Mouse (Mus musculus) heart, postnatal 0 days (tissue): ENCODE results near the gene Havcr2. TPM values are rescaled to one million over a fixed set of nuclear protein-coding genes. Genes with fewer than 3 reads are reported as not detected.
A peak's percentile ranks its signal among the peaks of the same experiment; 100 is the strongest.
"Not testable (repeated sequence)": the region's sequence is repeated elsewhere in the genome, so short reads cannot be mapped to it uniquely, and the experiment has no call there.

Experiments
- ATAC-seq: fragments of 200-750 bp; cut with Nextera tagmentation; 2 replicates; pipeline ENCODE4 v1.8.0; 2017; ENCODE audit warnings: low read depth, moderate number of reproducible peaks, moderate library complexity; ENCODE audit not compliant: insufficient read depth
- DNase-seq: peaks from one replicate; pipeline ENCODE4 v3.0.0-alpha.2; 2016; ENCODE audit warnings: low spot score
- H3K27ac ChIP-seq: fragments of 300-500 bp; sonication (generic); 2 replicates; pipeline ENCODE4 v1.5.1; 2014; ENCODE audit warnings: low read depth, mild to moderate bottlenecking
- H3K27me3 ChIP-seq: fragments of 300-500 bp; sonication (generic); 2 replicates; pipeline ENCODE4 v1.6.1; 2014; ENCODE audit warnings: low read length, mixed read lengths; ENCODE audit not compliant: control insufficient read depth, insufficient read depth
- H3K36me3 ChIP-seq: fragments of 300-500 bp; sonication (generic); replicated peaks from 2 replicates; pipeline ENCODE4 v1.6.1; 2014; ENCODE audit warnings: low read length, mixed read lengths; ENCODE audit not compliant: control insufficient read depth, insufficient read depth
- H3K4me1 ChIP-seq: fragments of 300-500 bp; sonication (generic); 2 replicates; pipeline ENCODE4 v1.6.1; 2014; ENCODE audit warnings: antibody characterized with exemption; ENCODE audit not compliant: control insufficient read depth, insufficient read depth
- H3K4me2 ChIP-seq: fragments of 300-500 bp; sonication (generic); 2 replicates; pipeline ENCODE4 v1.6.1; 2014; ENCODE audit warnings: low read depth, mild to moderate bottlenecking, low read length, moderate library complexity
- H3K4me3 ChIP-seq: fragments of 300-500 bp; sonication (generic); 2 replicates; pipeline ENCODE4 v1.5.1; 2014; ENCODE audit warnings: low read depth, low read length
- H3K9ac ChIP-seq: fragments of 300-500 bp; sonication (generic); replicated peaks from 2 replicates; pipeline ENCODE4 v1.6.1; 2014; ENCODE audit warnings: low read depth, low read length, mixed read lengths
- H3K9me3 ChIP-seq: fragments of 300-500 bp; sonication (generic); replicated peaks from 2 replicates; pipeline ENCODE4 v1.6.1; 2016; ENCODE audit warnings: low read length; ENCODE audit not compliant: control insufficient read depth
- CTCF ChIP-seq: IDR thresholded peaks from 2 replicates; pipeline ENCODE4 v1.5.1; 2016; ENCODE audit warnings: antibody characterized with exemption, control low read depth, low read depth
- EP300 ChIP-seq: IDR thresholded peaks from 2 replicates; pipeline ENCODE4 v1.6.1; 2016; ENCODE audit warnings: antibody characterized with exemption, low read depth
- WGBS: fragments of 180-500 bp; shearing (Covaris S2); extraction: QIAGEN DNeasy Blood & Tissue Kit; methylation state at CpG from one replicate; pipeline ENCODE4 v1.1.7; 2014; 5-methylcytosine and 5-hydroxymethylcytosine counted together
- polyA plus RNA-seq: library from polyadenylated mRNA; unstranded; fragments of >200 nt; fragmentation: Nextera tagmentation; extraction: Ambion mirVana; gene quantifications from 2 replicates; pipeline ENCODE4 v1.2.1, GENCODE M21; 2015
- total RNA-seq: library from RNA; depleted of rRNA; stranded (reverse); fragments of >200 nt; gene quantifications from 2 replicates; pipeline ENCODE4 v1.2.3, GENCODE M21; 2014; ENCODE audit warnings: low replicate concordance

Gene Havcr2
- total and polyA plus RNA-seq, 2 experiments from 2014 or later = 0.07 TPM; not detected in 1

DNA sequence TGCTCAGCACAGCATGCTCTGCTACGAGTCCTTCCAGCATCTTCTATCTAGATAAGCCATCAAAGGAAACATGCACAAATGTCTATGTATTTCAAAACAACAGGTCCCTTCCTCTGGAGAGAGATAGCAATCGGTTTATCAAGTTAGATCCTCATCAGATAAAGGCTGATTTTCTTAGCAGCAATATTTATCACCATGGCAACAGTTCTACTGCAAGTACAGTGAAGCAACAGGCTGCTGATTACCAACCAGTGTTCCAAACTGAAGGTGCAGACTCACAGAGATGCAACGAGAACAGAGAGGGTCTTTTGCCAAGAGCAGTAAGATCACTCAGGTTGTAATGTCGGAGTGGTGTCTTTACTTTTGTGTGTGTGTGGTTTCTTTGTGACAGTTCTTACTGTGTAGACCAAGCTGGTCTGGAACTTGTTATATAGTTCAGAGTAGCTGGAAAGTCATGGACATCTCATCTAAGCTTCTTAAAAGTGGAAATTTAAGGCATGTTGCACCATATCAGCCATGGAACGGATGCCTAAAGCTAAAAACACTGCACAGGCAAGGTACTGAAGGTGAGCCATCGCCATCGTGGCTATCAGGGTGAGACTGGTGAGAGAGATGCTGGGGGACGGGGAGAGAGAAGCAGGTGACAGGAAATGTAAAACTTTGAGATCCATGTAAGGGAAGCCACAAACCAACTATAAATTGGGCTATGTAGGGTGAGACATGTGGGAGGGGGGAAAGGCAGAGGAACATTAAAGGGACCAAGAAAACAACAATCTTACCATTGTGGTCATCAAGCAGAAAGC is 33.4 kb upstream of the Havcr2 start:
- DNase-seq = no peak
- WGBS = 65% methylated on average over 8 of the region's 8 CpGs
- ATAC-seq = no peak

DNA sequence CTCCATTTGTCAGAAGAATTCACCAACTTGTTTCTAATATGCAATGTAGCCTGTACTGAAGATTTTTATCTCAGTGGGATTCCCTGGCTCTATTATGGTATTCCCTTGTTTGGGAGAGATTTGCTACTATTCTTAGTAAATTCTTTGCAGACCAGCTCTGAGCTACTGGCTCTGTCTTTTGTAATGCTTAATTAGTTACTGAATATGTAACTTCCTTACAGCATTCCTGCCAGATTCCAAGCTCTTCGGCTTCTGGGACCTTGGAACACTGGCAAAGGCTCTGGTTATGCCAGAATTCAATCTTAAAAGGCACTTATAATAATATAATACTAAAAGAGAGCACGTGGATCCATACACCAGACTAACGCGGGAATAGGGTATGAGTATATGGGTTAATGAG is 26.6 kb upstream of the Havcr2 start:
- ATAC-seq, H3K9ac ChIP-seq, H3K27me3 ChIP-seq, H3K4me2 ChIP-seq, H3K4me3 ChIP-seq, DNase-seq, H3K9me3 ChIP-seq, H3K4me1 ChIP-seq, H3K27ac ChIP-seq, H3K36me3 ChIP-seq: not testable (repeated sequence)
- 34% methylated on average over 4 of the region's 4 CpGs for WGBS

More for the DNA sequence above, 33.4 kb upstream of the Havcr2 start:
- TF ChIP-seq EP300 (no peak), CTCF (no peak)
- H3K36me3 ChIP-seq = no peaks in the 10 kb centered on the region
- H3K9ac ChIP-seq = no peak overlapping the region
- peak overlapping the region; percentile 25; the same call in 1 of the 2 replicates for H3K27ac ChIP-seq
- no peaks in the 10 kb centered on the region for H3K4me1 ChIP-seq
- H3K27me3 ChIP-seq = no peaks in the 10 kb centered on the region
- no peak overlapping the region for H3K4me3 ChIP-seq
- no peak overlapping the region for H3K4me2 ChIP-seq
- no peaks in the 10 kb centered on the region for H3K9me3 ChIP-seq

DNA sequence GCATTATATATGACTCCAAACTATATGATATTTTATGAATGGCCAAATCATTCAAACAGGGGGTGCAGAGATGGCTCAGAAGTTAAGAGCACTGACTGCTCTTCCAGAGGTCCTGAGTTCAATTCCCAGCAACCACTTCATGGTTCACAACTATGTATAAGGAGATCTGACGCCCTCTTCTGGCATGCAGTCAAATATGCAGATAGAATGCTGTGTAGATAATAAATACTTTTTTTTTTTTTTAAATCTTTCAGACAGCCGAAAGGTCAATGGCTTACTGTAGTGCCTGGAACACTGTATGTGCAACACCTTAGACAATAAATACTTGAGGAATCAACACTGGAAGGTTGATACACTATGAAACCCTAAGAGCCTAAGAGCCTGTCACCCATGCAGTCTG is 24.6 kb upstream of the Havcr2 start:
- DNase-seq (no peak), ATAC-seq (no peak)
- Histone ChIP-seq H3K27ac (no peak overlapping the region), H3K9me3 (no peaks in the 10 kb centered on the region), H3K36me3 (no peaks in the 10 kb centered on the region), H3K27me3 (no peaks in the 10 kb centered on the region), H3K4me1 (no peaks in the 10 kb centered on the region), H3K4me2 (no peak overlapping the region), H3K9ac (no peak overlapping the region), H3K4me3 (no peak overlapping the region)
- WGBS = 67% methylated on average over 2 of the region's 2 CpGs
- TF ChIP-seq EP300 = no peak
- TF ChIP-seq CTCF = no peak

DNA sequence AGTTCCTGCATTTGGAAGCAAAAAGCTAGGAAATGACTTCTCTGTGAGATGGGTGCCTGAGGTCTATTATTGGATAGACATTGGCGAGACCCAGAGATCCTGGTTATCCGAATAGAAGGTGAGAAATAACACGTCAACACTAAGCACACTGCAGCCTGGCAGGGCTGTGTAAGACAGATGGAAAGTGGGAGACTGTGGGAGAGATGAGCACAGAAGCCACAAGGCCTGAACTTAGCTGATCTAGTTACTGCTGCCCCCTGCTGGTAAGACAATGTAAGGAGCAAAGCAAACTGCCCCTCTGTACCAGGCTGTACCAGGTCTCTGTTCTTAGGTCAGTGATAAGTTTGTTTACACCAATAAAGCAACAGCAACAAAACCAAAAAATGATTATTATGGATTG is 23.6 kb upstream of the Havcr2 start:
- TF ChIP-seq CTCF = peak; percentile 86
- no peak for TF ChIP-seq EP300
- Histone ChIP-seq H3K4me2 (no peak overlapping the region), H3K27me3 (no peaks in the 10 kb centered on the region), H3K27ac (no peak overlapping the region), H3K4me1 (peaks cover 2% of the 10 kb centered on the region; the same call in 1 of the 2 replicates), H3K4me3 (no peak overlapping the region), H3K36me3 (no peaks in the 10 kb centered on the region), H3K9me3 (no peaks in the 10 kb centered on the region), H3K9ac (no peak overlapping the region)
- ATAC-seq (peak; percentile 75; the same call in 1 of the 2 replicates), DNase-seq (peak; percentile 81)
- WGBS = 13% methylated on average over 3 of the region's 3 CpGs

DNA sequence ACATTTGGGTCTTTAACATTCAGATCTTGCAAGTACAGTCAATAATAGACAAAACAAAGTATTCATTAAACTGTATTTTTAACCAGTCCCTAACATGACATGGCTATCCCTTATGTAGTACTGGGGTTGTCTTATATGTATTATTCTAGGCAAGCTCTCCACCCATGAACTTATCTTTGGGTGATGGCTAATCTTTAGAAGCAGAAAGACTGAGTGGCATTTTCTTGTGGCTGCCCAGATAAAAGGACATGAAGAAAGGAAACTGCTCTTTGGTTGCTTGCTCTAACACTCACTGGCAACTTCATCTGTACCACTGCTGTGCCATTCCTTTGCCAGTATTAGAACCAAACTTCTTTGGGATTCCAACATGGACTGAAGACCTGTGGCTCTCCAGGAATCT is 19.4 kb upstream of the Havcr2 start:
- DNase-seq (no peak), ATAC-seq (no peak)
- Histone ChIP-seq H3K27ac (no peak overlapping the region), H3K9me3 (no peaks in the 10 kb centered on the region), H3K4me3 (no peak overlapping the region), H3K27me3 (no peaks in the 10 kb centered on the region), H3K36me3 (peaks cover under 1% of the 10 kb centered on the region), H3K4me1 (peaks cover 4% of the 10 kb centered on the region; the same call in 1 of the 2 replicates), H3K4me2 (no peak overlapping the region), H3K9ac (no peak overlapping the region)
- no peak for TF ChIP-seq CTCF
- no peak for TF ChIP-seq EP300
